Mouse (Mus musculus) kidney, adult 2 months (tissue): Measurements from ENCODE around the gene Rad51. TPM values are rescaled to one million over a fixed set of nuclear protein-coding genes. Genes with fewer than 3 reads are reported as not detected.

Experiments
- DNase-seq: peaks from one replicate; pipeline ENCODE4 v3.0.0; 2021
- H3K27ac ChIP-seq: fragments of 200-500 bp; 2 replicates; pipeline ENCODE4 v1.5.1; 2012; ENCODE audit warnings: low read depth, low read length, control low read depth, inconsistent platforms; ENCODE audit not compliant: insufficient read depth
- H3K27me3 ChIP-seq: fragments of 200-500 bp; replicated peaks from 2 replicates; pipeline ENCODE4 v1.6.1; 2012; ENCODE audit warnings: mild to moderate bottlenecking, moderate library complexity, low read length, inconsistent platforms; ENCODE audit not compliant: control insufficient read depth, insufficient read depth
- H3K36me3 ChIP-seq: fragments of 200-500 bp; 2 replicates; pipeline ENCODE4 v1.6.1; 2012; ENCODE audit warnings: mild to moderate bottlenecking, moderate library complexity, low read length, inconsistent platforms; ENCODE audit not compliant: control insufficient read depth, insufficient read depth
- H3K4me1 ChIP-seq: fragments of 200-500 bp; 2 replicates; pipeline ENCODE4 v1.6.1; 2011; ENCODE audit warnings: low read length; ENCODE audit not compliant: control insufficient read depth, insufficient read depth
- H3K4me3 ChIP-seq: fragments of 200-500 bp; 2 replicates; pipeline ENCODE4 v1.5.1; 2011; ENCODE audit warnings: mild to moderate bottlenecking, low read depth, low read length, control low read depth; ENCODE audit not compliant: insufficient read depth
- CTCF ChIP-seq: fragments of 200-500 bp; conservative IDR thresholded peaks from 2 replicates; pipeline ENCODE4 v1.5.1; 2011; ENCODE audit warnings: low read depth, mild to moderate bottlenecking, control low read depth, low read length, moderate library complexity, mixed read lengths; ENCODE audit not compliant: insufficient read depth, insufficient read length
- POLR2A ChIP-seq: fragments of 200-500 bp; IDR thresholded peaks from one replicate; pipeline ENCODE4 v1.6.1; 2011; ENCODE audit warnings: low read depth, low read length, control low read depth
- WGBS: fragments of 180-500 bp; shearing (Covaris S2); methylation state at CpG from one replicate; pipeline ENCODE4 v1.1.7; 2018; 5-methylcytosine and 5-hydroxymethylcytosine counted together
- polyA plus RNA-seq: library from polyadenylated mRNA; depleted of rRNA; stranded (reverse); fragments of >200 nt; gene quantifications from 2 replicates; pipeline ENCODE4 v1.2.3, GENCODE M21; 2012

The Rad51 gene
- polyA plus RNA-seq, 1 experiment = 1.2 TPM

DNA sequence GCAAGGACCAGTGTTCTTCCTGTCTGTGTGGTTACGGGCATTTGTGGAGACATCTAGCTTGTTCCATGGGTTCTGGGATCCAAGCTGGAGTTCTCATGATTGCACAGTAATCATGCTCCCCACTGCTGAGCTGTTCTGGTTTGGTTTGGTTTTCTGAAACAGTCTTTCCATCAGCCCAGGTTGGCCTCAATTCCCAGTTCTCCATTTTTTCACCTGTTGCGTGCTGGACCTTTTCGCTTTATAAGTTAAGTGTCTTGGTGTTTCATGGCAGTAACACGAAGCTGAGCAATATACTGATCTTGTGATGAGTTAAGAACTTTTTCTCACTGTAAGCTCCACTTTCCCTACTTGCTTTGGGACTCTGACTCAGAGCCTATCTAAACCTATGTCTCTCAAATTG lies 51.4 kb downstream of the Rad51 start:
- WGBS = 89% methylated on average over 4 of the region's 4 CpGs
- no peak for DNase-seq
- no peaks in the 10 kb centered on the region for H3K27me3 ChIP-seq
- no peaks in the 10 kb centered on the region for H3K36me3 ChIP-seq
- no peaks in the 10 kb centered on the region; the same call in 1 of the 2 replicates for H3K4me1 ChIP-seq
- no peak overlapping the region for H3K4me3 ChIP-seq
- H3K27ac ChIP-seq = no peak overlapping the region
- no peak for TF ChIP-seq CTCF
- TF ChIP-seq POLR2A = no peak

DNA sequence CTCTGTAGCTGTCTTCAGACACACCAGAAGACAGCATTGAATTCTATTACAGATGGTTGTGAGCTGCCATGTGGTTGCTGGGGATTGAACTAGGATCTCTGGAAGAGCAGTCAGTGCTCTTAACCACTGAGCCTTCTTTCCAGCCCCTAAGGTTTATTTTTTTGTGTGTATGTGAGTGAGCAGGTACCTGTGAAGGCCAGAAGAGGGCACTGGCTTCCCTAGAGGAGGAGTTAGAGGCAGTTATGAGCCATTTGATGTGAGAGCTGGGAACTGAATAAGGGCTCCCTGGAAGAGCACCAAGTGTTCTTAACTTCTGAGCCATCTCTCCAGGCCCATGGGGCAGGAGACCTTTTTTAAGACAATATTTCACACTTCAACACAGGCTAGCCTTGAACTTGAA lies 52.8 kb downstream of the Rad51 start:
- Histone ChIP-seq H3K36me3 (no peaks in the 10 kb centered on the region), H3K27me3 (no peaks in the 10 kb centered on the region), H3K4me1 (no peaks in the 10 kb centered on the region; the same call in 1 of the 2 replicates), H3K4me3 (no peak overlapping the region), H3K27ac (no peak overlapping the region)
- no peak for TF ChIP-seq POLR2A
- TF ChIP-seq CTCF = no peak
- no peak for DNase-seq

DNA sequence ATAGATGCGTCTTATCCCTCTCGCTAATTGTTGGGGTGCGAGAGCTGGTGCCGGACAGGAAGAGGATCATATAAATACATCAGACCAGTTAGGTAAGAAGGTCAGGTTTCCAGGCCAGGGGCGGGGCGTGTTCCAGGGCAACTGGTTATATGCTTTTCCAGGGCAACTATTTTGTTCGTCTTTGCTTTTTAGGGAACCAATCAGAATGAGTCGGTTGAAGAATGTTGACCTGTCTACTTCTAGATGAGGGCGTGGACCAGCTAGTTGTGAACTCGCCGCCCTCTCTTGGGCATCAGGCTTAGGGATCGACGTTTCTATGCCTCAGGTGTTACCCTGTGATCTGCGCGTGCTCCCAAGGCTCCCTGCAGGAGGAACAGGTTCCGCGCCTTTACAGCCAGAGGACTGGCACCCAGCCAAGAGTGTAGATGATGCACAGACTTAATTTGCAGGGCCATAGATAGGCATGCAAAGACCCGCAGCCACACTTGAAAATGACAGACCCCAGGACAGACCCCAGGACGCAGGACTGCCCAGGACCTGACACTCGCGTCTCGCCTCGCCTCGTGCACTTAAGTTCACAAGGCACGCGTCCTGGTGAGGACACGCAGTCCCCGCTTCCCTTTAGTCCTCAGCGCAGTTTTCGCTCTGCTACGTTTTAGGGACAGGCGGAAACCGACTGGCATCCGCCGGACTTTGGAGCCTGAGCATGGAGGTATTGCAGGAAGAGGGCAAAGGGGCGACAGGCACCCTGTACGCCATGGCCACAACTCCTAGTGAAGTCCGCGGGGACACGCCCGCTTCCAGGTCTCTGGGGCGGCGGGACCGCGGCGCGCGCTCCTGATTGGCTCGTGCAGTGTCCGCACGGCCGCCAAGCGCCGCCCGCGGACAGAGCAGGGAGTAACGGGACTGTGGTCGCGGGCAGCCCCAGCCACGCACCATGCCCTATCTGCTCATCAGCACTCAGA lies 54.6 kb downstream of the Rad51 start, which contains the start of gene Gchfr:
Gchfr (plus strand) TSS at position 873 of the 965 bp plus-strand sequence.
- Histone ChIP-seq H3K36me3 (no peaks in the 10 kb centered on the region), H3K4me3 (peak within 1 kb of the TSS; percentile 53), H3K27ac (peak within 1 kb of the TSS; percentile 12; the same call in 1 of the 2 replicates), H3K4me1 (no peaks in the 10 kb centered on the region; the same call in 1 of the 2 replicates), H3K27me3 (no peaks in the 10 kb centered on the region)
- peak; percentile 91 for DNase-seq
- no peak for TF ChIP-seq POLR2A
- TF ChIP-seq CTCF = no peak
- under 1% methylated on average over 60 of the region's 60 CpGs for WGBS

GRCm38 (mm10) chr2:119167866-119168256 lies 55.3 kb downstream of the Rad51 start:
- Histone ChIP-seq H3K4me3 (peak overlapping the region; percentile 53), H3K27me3 (no peaks in the 10 kb centered on the region), H3K4me1 (no peaks in the 10 kb centered on the region; the same call in 1 of the 2 replicates), H3K36me3 (no peaks in the 10 kb centered on the region), H3K27ac (no peak overlapping the region)
- WGBS = 7% methylated on average over 26 of the region's 26 CpGs
- TF ChIP-seq POLR2A (no peak), CTCF (no peak)
- no peak for DNase-seq

- no peak overlapping the region for H3K4me3 ChIP-seq
- TF ChIP-seq POLR2A (no peak), CTCF (no peak)
- H3K27ac ChIP-seq = no peak overlapping the region
- WGBS = 92% methylated on average over 2 of the region's 2 CpGs
- no peaks in the 10 kb centered on the region for H3K36me3 ChIP-seq
- no peaks in the 10 kb centered on the region for H3K27me3 ChIP-seq
- no peak for DNase-seq
- H3K4me1 ChIP-seq = no peaks in the 10 kb centered on the region
Measured at GRCm38 (mm10) chr2:119170282-119170681, 57.7 kb downstream of the Rad51 start.

GRCm38 (mm10) chr2:119171574-119171973 lies 59.0 kb downstream of the Rad51 start:
- Histone ChIP-seq H3K27me3 (no peaks in the 10 kb centered on the region), H3K27ac (no peak overlapping the region), H3K36me3 (no peaks in the 10 kb centered on the region), H3K4me3 (no peak overlapping the region), H3K4me1 (no peaks in the 10 kb centered on the region)
- DNase-seq = no peak
- TF ChIP-seq CTCF = no peak
- TF ChIP-seq POLR2A = no peak
- WGBS = 73% methylated on average over 8 of the region's 8 CpGs

- no peak overlapping the region for H3K27ac ChIP-seq
- 89% methylated on average over 7 of the region's 7 CpGs for WGBS
- TF ChIP-seq POLR2A (no peak), CTCF (no peak)
Measured at GRCm38 (mm10) chr2:119172446-119172845, 59.9 kb downstream of the Rad51 start.

More at GRCm38 (mm10) chr2:119172446-119172845, 59.9 kb downstream of the Rad51 start:
- H3K27me3 ChIP-seq = no peaks in the 10 kb centered on the region
- H3K4me3 ChIP-seq = no peak overlapping the region
- no peaks in the 10 kb centered on the region for H3K36me3 ChIP-seq
- no peaks in the 10 kb centered on the region for H3K4me1 ChIP-seq
- no peak for DNase-seq
